Mouse (Mus musculus): ENCODE results near the gene Ptprj.
A peak's percentile ranks its signal among the peaks of the same experiment; 100 is the strongest.

Ptprj gene

DNA sequence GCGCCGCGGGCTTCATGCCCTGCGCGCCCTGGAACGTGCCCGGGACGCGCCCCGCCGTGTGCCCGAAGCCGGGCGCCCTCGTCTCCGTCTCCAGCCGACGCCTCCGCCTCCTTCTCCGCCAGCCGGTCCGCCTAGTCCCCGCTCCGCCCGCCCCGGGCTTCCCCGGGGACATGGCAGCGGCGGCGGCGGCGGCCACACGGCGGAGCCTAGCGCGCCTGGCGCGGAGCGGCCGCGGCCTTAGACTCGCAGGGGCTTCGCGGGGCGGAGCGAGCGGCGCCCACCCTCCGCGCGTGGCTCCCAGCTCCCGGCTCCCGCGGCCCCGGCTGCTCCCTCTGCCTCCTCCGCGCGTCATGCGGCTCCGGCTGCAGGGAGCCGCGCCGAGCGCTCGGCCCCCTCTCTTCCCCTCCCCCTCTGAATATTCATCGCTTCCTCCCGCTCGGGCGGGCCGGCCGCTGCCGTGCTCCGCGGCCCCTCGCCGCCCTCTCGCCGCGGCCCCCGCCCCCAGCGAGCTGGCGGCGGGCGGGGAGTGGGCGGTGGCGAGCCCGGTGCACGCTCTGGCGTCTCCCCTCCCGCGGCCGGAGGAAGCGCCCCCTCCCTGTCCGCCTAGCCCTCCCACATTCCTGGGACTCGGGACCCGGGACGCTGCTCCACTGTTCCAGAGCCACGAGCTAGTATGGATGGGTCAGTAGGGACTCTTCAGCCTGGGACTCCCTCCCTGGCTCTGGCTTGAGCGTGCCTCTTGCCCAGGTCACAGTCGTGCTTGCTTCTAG, at the start of gene Ptprj:
Ptprj (minus strand) TSS at position 412 of the 770 bp plus-strand sequence.
- peak; percentile 39 for DNase-seq (ENCODE audit: low read depth, low spot score)

- no peak for DNase-seq (ENCODE audit: low read depth, low spot score)
Observed at GRCm38 (mm10) chr2:90629552-90629951, 49.1 kb upstream of the Ptprj start.

GRCm38 (mm10) chr2:90628261-90628660, 47.8 kb upstream of the Ptprj start:
- DNase-seq (ENCODE audit: low read depth, low spot score) = no peak

DNA sequence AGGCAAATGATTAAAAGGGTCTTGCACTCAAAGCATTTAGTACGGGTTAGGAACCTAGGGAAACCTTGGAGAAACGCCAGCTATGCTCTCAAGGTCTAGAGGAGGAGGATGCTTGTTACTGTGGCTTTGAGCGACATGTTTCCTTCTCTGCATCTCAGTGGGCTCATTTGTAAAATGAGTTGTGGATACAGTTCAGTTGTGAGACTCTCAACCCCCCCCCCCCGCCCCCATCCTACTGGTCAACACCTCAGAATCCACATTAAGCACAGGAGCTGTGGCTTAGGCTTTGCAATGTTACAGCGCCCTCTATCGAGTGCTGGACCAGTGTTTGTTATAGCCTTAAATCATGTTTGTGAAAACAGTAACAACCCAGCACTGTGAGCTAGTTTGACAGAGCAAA, 44.5 kb upstream of the Ptprj start:
- peak; percentile 63 for DNase-seq (ENCODE audit: low read depth, low spot score)

DNA sequence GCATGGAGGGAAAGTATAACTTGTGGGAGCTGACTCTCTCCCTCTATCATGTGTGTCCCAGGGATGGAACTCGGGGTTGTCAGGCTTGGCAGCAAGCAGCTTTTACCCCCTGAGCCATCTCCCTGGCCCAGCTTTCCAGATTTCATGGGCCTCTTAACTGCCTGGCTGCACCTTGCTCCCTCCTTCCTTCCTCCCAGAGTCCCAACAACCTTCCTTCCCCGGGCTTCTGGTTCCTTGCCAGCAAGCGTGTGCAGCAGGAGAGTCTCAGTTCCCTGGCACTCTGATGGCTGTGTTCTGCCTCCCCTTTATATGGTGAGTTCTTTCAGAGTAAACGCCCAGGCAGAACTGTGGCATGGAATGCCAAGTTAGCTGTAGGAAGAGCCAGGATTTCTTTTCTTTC, 43.9 kb upstream of the Ptprj start:
- DNase-seq (ENCODE audit: low read depth, low spot score) = no peak

DNA sequence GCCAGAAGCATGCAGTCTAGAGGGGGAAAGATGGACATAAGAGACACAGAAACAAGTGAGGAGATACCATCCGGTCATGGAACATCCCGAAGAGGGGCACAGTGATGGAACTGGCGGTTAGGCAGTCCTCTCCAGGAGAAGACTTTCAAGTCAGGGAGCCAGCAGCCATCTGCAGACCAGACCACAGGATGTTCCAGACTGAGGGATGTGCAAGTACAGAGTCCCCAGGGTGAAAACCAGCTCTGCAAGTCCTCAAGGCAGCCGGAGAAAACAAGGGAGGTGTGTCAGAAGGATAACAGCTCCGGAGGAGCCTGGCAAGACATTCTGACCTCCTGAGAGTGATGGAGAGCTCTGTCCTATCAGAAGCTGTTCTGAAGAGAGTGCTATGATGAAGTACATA, 40.4 kb upstream of the Ptprj start:
- no peak for DNase-seq (ENCODE audit: low read depth, low spot score)

- DNase-seq (ENCODE audit: low read depth, low spot score) = no peak
Observed at GRCm38 (mm10) chr2:90619648-90620047, 39.2 kb upstream of the Ptprj start.

GRCm38 (mm10) chr2:90614651-90615171, 34.3 kb upstream of the Ptprj start:
- DNase-seq (ENCODE audit: low read depth, low spot score) = peak; percentile 40

DNA sequence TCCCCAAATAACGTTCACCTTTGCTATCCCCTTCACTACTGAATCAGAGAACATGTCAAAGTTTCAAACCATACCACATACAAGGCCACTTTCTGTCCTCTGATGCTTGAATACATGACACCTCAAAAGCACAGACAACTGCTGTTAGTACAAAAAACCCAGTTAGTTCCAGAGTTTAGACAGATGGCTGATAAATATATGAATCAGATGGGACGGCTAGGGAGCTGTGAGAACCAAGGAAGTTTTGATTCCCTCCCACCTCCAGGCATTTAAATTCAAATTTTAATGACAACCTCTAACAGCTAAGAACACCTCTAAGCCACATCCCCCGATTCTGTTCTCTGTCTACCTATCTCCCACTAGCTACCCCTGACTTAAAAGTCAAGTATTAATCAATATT, 33.1 kb upstream of the Ptprj start:
- no peak for DNase-seq (ENCODE audit: low read depth, low spot score)

DNA sequence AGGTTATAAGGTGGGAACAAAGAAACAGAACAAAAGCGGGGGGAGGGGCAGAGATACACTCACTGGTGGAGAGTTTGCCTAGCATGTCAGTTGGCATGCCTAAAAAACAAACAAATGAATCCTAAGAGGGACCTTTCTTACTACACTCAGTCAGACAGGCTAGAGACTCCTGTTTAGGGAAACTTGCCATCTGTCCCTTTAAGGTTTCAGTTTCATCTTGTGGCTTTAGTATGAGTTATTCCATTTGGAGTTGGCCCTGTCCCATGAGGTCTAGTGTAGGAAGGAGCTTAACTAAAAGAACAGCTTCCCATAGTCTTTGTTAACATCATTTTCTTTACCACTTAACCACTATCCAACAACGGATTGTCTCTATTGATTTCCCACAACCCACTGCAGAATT, 32.6 kb upstream of the Ptprj start:
- DNase-seq (ENCODE audit: low read depth, low spot score) = peak; percentile 13

- peak; percentile 71 for DNase-seq (ENCODE audit: low read depth, low spot score)
Observed at GRCm38 (mm10) chr2:90611959-90612571, 31.6 kb upstream of the Ptprj start.

- DNase-seq (ENCODE audit: low read depth, low spot score) = no peak
Observed at GRCm38 (mm10) chr2:90601056-90601455, 20.6 kb upstream of the Ptprj start.

DNA sequence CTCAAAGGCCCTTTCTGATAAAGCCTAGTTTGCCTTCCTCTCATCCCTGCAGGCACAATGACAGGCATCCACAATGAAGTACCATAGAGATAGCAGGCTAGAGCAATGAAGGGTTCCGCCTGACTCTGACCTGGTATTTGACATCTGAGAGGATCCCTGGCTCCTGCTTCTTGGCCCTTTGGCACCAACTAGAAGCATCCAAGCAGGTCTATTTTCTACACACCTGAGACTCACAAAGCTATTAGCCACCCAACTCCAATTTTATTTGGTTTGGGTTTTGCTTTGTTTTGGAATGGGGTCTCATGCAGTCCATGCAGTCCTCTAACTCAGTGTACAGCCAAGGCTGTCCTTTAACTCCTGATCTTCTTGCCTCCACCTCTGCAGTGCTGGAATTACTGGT, 7.7 kb upstream of the Ptprj start:
- no peak for DNase-seq (ENCODE audit: low read depth, low spot score)

DNA sequence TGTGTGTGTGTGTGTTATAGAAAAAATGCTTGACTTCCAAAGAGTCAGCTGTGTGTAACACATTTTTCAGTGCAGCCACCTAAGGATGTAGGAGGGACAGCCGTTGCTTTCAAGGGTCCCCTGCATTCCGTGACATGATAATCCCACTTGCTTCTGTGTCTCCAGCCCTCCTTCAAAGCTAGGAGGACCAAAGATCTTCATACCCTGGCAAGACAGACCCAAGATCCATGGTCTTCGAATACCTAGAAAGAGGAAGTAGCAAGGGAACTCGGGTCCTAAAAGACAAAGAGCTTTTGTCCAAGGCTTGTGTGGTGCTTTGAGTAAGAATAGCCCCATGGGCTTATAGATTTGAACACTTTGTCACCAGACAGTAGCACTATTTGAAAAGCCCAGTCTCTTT, 4.1 kb upstream of the Ptprj start:
- no peak for DNase-seq (ENCODE audit: low read depth, low spot score)

GRCm38 (mm10) chr2:90583628-90584131, 3.2 kb upstream of the Ptprj start:
- no peak for DNase-seq (ENCODE audit: low read depth, low spot score)

- no peak for DNase-seq (ENCODE audit: low read depth, low spot score)
Observed at GRCm38 (mm10) chr2:90582814-90583213, 2.4 kb upstream of the Ptprj start.

- DNase-seq (ENCODE audit: low read depth, low spot score) = no peak
Observed at GRCm38 (mm10) chr2:90582311-90582710, 1.9 kb upstream of the Ptprj start.

- no peak for DNase-seq (ENCODE audit: low read depth, low spot score)
Observed at GRCm38 (mm10) chr2:90581796-90582125, 1.3 kb upstream of the Ptprj start.

DNA sequence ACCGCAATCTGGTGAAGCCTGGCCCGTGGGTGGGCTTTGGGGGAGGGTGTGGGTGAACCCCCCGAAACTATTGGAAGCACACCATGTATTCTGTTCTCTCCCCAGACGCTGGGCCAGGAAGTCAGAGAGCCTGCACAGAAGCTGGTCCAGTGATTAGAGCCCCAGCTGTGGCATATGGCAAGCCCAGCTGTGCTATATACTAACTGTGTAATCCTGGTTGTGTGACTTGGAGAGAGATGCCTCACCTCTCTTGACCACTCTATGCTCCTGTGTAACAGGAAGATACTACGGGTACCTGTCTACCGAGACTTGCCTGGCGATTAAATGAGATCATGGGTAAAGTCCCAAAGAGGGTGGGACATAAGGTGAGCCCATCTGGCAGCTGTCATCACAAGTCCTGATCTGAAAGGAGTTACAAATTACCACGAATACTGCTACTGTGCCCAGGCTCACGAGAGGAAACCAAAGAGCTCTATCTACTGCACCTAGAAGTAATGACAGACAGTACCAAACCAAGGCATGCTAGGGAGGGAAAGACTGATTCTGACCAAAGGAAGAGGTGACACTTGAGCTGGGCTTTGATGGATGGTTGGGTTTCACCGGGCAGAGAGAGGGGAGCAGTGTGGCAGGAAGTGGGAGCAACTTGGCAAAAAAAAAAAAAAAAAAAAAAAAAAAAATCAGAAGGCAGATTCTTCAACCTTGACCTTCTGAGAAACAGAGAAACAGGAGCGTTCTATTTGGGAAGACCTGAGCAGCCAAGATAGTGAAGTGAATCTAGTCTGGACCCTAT, 754 bp upstream of the Ptprj start:
- no peak for DNase-seq (ENCODE audit: low read depth, low spot score)

DNA sequence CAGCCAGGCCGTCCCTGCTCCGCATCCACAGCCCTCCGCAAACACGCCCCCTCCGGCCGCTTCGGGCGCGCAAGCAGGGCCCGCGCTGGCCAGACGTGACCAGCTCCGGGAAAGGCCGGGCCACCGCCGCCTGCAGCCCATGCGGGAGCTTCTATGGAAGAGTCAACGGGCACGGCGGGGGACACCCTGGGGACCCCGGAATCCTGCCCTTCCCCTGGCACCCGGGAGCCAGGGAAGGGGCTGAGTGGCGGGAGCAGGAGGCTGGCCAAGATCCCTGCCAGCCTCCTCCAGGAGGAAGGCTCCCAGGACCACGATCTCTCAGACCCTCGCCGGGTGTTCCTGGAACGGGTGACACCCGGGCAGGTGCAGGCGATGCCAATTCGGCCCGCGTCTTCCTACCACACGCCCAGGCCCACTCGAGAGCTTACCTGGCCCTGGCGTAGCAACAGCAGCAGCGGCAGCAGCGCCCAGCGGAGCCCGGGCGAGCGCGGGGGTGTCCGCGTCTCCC, 665 bp downstream of the Ptprj start:
- DNase-seq (ENCODE audit: low read depth, low spot score) = no peak

DNA sequence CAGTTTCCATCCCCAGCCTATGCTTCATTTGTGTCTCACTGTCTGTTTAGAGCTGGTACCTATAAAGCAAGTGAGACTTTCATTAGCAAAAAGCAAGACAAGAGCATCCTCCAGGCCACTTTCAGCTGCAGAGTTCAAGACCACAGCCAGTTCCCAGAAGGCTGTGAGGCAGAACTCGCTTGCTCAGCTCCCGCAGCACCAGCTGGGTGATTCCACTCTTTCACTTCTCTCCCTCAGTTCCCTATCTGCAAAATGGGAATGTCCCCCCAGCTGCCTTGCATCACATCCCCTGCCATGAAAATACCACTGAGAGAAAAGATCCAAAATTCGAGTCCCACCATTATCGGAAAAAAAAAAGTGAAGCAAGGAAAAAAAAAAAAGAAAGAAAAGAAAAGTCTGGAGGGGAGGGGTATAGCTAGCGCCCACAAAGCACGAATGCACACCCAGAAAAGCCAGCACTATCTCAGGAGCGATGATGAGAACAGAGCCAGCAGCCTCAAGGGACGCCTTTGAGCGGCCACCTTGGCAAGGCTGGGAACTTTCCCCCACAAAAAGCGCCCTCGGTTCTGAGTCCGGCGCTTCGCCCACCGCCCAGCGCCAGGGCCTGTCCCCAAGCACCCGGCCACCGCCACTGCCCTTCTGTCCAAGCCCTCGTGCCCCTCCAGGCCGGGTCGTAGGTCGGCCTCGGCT, 1.3 kb downstream of the Ptprj start:
- no peak for DNase-seq (ENCODE audit: low read depth, low spot score)

All from skeletal muscle tissue, adult 2 months (tissue).